Mouse (Mus musculus) neural tube, embryonic 13.5 days (tissue): ENCODE measurements at regions not wholly inside any gene's neighbourhood (a gene's known extent, or its start where the extent isn't known, plus 50 kb on each side); places are given as distances from the start of the nearest gene placed in this dataset.

Experiments
- ATAC-seq: fragments of 200-750 bp; cut with Nextera tagmentation; 2 replicates; pipeline ENCODE4 v1.8.0; 2017; ENCODE audit warnings: low read depth, mild to moderate bottlenecking, moderate TSS enrichment, moderate library complexity
- H3K27ac ChIP-seq: fragments of 300-500 bp; sonication (generic); replicated peaks from 2 replicates; pipeline ENCODE4 v1.5.1; 2015; ENCODE audit warnings: moderate library complexity, mild to moderate bottlenecking, inconsistent platforms
- H3K27me3 ChIP-seq: fragments of 300-500 bp; sonication (generic); 2 replicates; pipeline ENCODE4 v1.6.1; 2015; ENCODE audit warnings: mild to moderate bottlenecking, inconsistent platforms
- H3K36me3 ChIP-seq: fragments of 300-500 bp; sonication (generic); 2 replicates; pipeline ENCODE4 v1.6.1; 2015; ENCODE audit warnings: mild to moderate bottlenecking, inconsistent platforms
- H3K4me1 ChIP-seq: fragments of 300-500 bp; sonication (generic); replicated peaks from 2 replicates; pipeline ENCODE4 v1.6.1; 2015; ENCODE audit warnings: inconsistent platforms
- H3K4me2 ChIP-seq: fragments of 300-500 bp; sonication (generic); 2 replicates; pipeline ENCODE4 v1.6.1; 2015; ENCODE audit warnings: inconsistent platforms, mild to moderate bottlenecking, moderate library complexity
- H3K4me3 ChIP-seq: fragments of 300-500 bp; sonication (generic); 2 replicates; pipeline ENCODE4 v1.5.1; 2015; ENCODE audit warnings: mild to moderate bottlenecking, inconsistent platforms
- H3K9ac ChIP-seq: fragments of 300-500 bp; sonication (generic); 2 replicates; pipeline ENCODE4 v1.6.1; 2015; ENCODE audit warnings: moderate library complexity, mild to moderate bottlenecking, inconsistent platforms
- H3K9me3 ChIP-seq: fragments of 300-500 bp; sonication (generic); 2 replicates; pipeline ENCODE4 v1.6.1; 2016; ENCODE audit warnings: inconsistent platforms
- WGBS: fragments of 180-500 bp; shearing (Covaris S2); methylation state at CpG from one replicate; pipeline ENCODE4 v1.1.7; 2015; 5-methylcytosine and 5-hydroxymethylcytosine counted together

- Histone ChIP-seq H3K4me3 (no peak overlapping the region), H3K36me3 (no peaks in the 10 kb centered on the region), H3K27ac (no peak overlapping the region), H3K9me3 (no peaks in the 10 kb centered on the region), H3K9ac (no peak overlapping the region), H3K4me1 (no peaks in the 10 kb centered on the region; the same call in 1 of the 2 replicates), H3K4me2 (no peak overlapping the region), H3K27me3 (no peaks in the 10 kb centered on the region)
- 90% methylated on average over 7 of the region's 7 CpGs for WGBS
- no peak for ATAC-seq
These were observed 420.5 kb upstream of the Zeb2 start for GRCm38 (mm10) chr2:45537722-45538121.

GRCm38 (mm10) chr2:45534806-45535205 is 417.6 kb upstream of the Zeb2 start:
- 59% methylated on average over 5 of the region's 5 CpGs for WGBS
- Histone ChIP-seq H3K27ac (no peak overlapping the region), H3K27me3 (no peaks in the 10 kb centered on the region), H3K36me3 (no peaks in the 10 kb centered on the region), H3K9ac (no peak overlapping the region), H3K4me1 (no peaks in the 10 kb centered on the region; the same call in 1 of the 2 replicates), H3K4me3 (no peak overlapping the region), H3K9me3 (no peaks in the 10 kb centered on the region), H3K4me2 (no peak overlapping the region)
- no peak for ATAC-seq

GRCm38 (mm10) chr2:45522310-45522709 is 405.1 kb upstream of the Zeb2 start:
- no peaks in the 10 kb centered on the region for H3K27me3 ChIP-seq
- H3K27ac ChIP-seq = no peak overlapping the region
- H3K4me2 ChIP-seq = no peak overlapping the region
- no peak overlapping the region for H3K9ac ChIP-seq
- H3K4me1 ChIP-seq = no peaks in the 10 kb centered on the region
- H3K36me3 ChIP-seq = no peaks in the 10 kb centered on the region
- WGBS = 72% methylated on average over 5 of the region's 5 CpGs
- no peaks in the 10 kb centered on the region for H3K9me3 ChIP-seq
- no peak overlapping the region for H3K4me3 ChIP-seq
- ATAC-seq = no peak

GRCm38 (mm10) chr2:45519550-45520152 is 402.5 kb upstream of the Zeb2 start:
- WGBS = 19% methylated on average over 4 of the region's 4 CpGs

GRCm38 (mm10) chr2:45514290-45515180 is 397.3 kb upstream of the Zeb2 start:
- 68% methylated on average over 4 of the region's 4 CpGs for WGBS
- no peak for ATAC-seq

More at GRCm38 (mm10) chr2:45519550-45520152, 402.5 kb upstream of the Zeb2 start:
- Histone ChIP-seq H3K4me2 (no peak overlapping the region), H3K4me3 (no peak overlapping the region), H3K36me3 (no peaks in the 10 kb centered on the region), H3K27me3 (no peaks in the 10 kb centered on the region), H3K27ac (no peak overlapping the region), H3K9me3 (no peaks in the 10 kb centered on the region), H3K9ac (no peak overlapping the region), H3K4me1 (no peaks in the 10 kb centered on the region)
- no peak for ATAC-seq

GRCm38 (mm10) chr2:45512852-45513251 is 395.7 kb upstream of the Zeb2 start:
- Histone ChIP-seq H3K4me3 (no peak overlapping the region), H3K27ac (no peak overlapping the region), H3K4me1 (no peaks in the 10 kb centered on the region), H3K9ac (no peak overlapping the region), H3K9me3 (no peaks in the 10 kb centered on the region), H3K4me2 (no peak overlapping the region), H3K36me3 (no peaks in the 10 kb centered on the region), H3K27me3 (no peaks in the 10 kb centered on the region)
- ATAC-seq = no peak

More at GRCm38 (mm10) chr2:45514290-45515180, 397.3 kb upstream of the Zeb2 start:
- Histone ChIP-seq H3K27me3 (no peaks in the 10 kb centered on the region), H3K9me3 (no peaks in the 10 kb centered on the region), H3K36me3 (no peaks in the 10 kb centered on the region), H3K4me1 (no peaks in the 10 kb centered on the region), H3K4me3 (no peak overlapping the region), H3K4me2 (no peak overlapping the region), H3K27ac (no peak overlapping the region), H3K9ac (no peak overlapping the region)

GRCm38 (mm10) chr2:45511791-45512190 is 394.6 kb upstream of the Zeb2 start:
- Histone ChIP-seq H3K27ac (no peak overlapping the region), H3K4me2 (no peak overlapping the region), H3K27me3 (no peaks in the 10 kb centered on the region), H3K9me3 (no peaks in the 10 kb centered on the region), H3K4me1 (no peaks in the 10 kb centered on the region), H3K36me3 (no peaks in the 10 kb centered on the region), H3K4me3 (no peak overlapping the region), H3K9ac (no peak overlapping the region)
- ATAC-seq = no peak
- WGBS = 80% methylated on average over 3 of the region's 3 CpGs

- WGBS = 92% methylated on average over 4 of the region's 4 CpGs
- no peak for ATAC-seq
- H3K27ac ChIP-seq = no peak overlapping the region
These were observed 387.3 kb upstream of the Zeb2 start for GRCm38 (mm10) chr2:45504468-45504867.

GRCm38 (mm10) chr2:45493656-45494055 is 376.5 kb upstream of the Zeb2 start:
- Histone ChIP-seq H3K4me2 (no peak overlapping the region), H3K4me1 (peaks cover 6% of the 10 kb centered on the region; the same call in 1 of the 2 replicates), H3K27ac (no peak overlapping the region), H3K36me3 (no peaks in the 10 kb centered on the region), H3K9ac (no peak overlapping the region), H3K4me3 (no peak overlapping the region), H3K9me3 (no peaks in the 10 kb centered on the region), H3K27me3 (no peaks in the 10 kb centered on the region)
- ATAC-seq = no peak
- whole genome bisulfite sequencing = 63% methylated on average over 2 of the region's 2 CpGs

More at GRCm38 (mm10) chr2:45504468-45504867, 387.3 kb upstream of the Zeb2 start:
- Histone ChIP-seq H3K9ac (no peak overlapping the region), H3K9me3 (no peaks in the 10 kb centered on the region), H3K4me2 (no peak overlapping the region), H3K4me1 (no peaks in the 10 kb centered on the region), H3K36me3 (no peaks in the 10 kb centered on the region), H3K4me3 (no peak overlapping the region), H3K27me3 (no peaks in the 10 kb centered on the region)

GRCm38 (mm10) chr2:45486530-45486929 is 369.3 kb upstream of the Zeb2 start:
- Histone ChIP-seq H3K4me3 (no peak overlapping the region), H3K9me3 (no peaks in the 10 kb centered on the region), H3K36me3 (no peaks in the 10 kb centered on the region), H3K27me3 (no peaks in the 10 kb centered on the region), H3K4me2 (no peak overlapping the region), H3K4me1 (peaks cover 6% of the 10 kb centered on the region; the same call in 1 of the 2 replicates), H3K9ac (no peak overlapping the region), H3K27ac (no peak overlapping the region)
- no peak for ATAC-seq
- 79% methylated on average over 5 of the region's 5 CpGs for WGBS

- no peak for ATAC-seq
These were observed 368.3 kb upstream of the Zeb2 start for GRCm38 (mm10) chr2:45485477-45485876.

GRCm38 (mm10) chr2:45480671-45481070 is 363.5 kb upstream of the Zeb2 start:
- Histone ChIP-seq H3K9ac (no peak overlapping the region), H3K27ac (no peak overlapping the region), H3K4me1 (no peaks in the 10 kb centered on the region), H3K9me3 (no peaks in the 10 kb centered on the region), H3K4me2 (no peak overlapping the region), H3K4me3 (no peak overlapping the region), H3K27me3 (no peaks in the 10 kb centered on the region), H3K36me3 (no peaks in the 10 kb centered on the region)
- no peak for ATAC-seq
- 81% methylated on average over 2 of the region's 2 CpGs for WGBS

More at GRCm38 (mm10) chr2:45485477-45485876, 368.3 kb upstream of the Zeb2 start:
- 78% methylated on average over 10 of the region's 10 CpGs for WGBS
- no peaks in the 10 kb centered on the region for H3K9me3 ChIP-seq
- no peaks in the 10 kb centered on the region for H3K36me3 ChIP-seq
- no peaks in the 10 kb centered on the region for H3K27me3 ChIP-seq
- H3K4me1 ChIP-seq = peaks cover 6% of the 10 kb centered on the region; the same call in 1 of the 2 replicates
- no peak overlapping the region for H3K27ac ChIP-seq
- no peak overlapping the region for H3K4me2 ChIP-seq
- no peak overlapping the region for H3K9ac ChIP-seq
- H3K4me3 ChIP-seq = no peak overlapping the region
